Mouse (Mus musculus): ENCODE data around the gene Nfyb. TPM values are rescaled to one million over a fixed set of nuclear protein-coding genes. Genes with fewer than 3 reads are reported as not detected.

The Nfyb gene
- polyA plus RNA-seq, 1 experiment from 2014 or later, result 37.6 TPM

- Histone ChIP-seq H3K4me3 (replicated peaks; ENCODE audit: low read depth, low read length) (peak overlapping the region; percentile 93), H3K9me3 (replicated peaks; ENCODE audit: low read length) (no peaks in the 10 kb centered on the region), H3K9ac (ENCODE audit: low read depth, low read length) (peak overlapping the region; percentile 74), H3K36me3 (ENCODE audit: insufficient read depth, low read length) (no peaks in the 10 kb centered on the region), H3K4me1 (replicated peaks; ENCODE audit: insufficient read depth, low read length) (no peaks in the 10 kb centered on the region), H3K4me2 (ENCODE audit: low read length) (peak overlapping the region; percentile 77), H3K27me3 (ENCODE audit: insufficient read depth, low read length) (no peaks in the 10 kb centered on the region), H3K27ac (0 out of 2 replicates have a peak overlapping the region, but pooled peaks have one; percentile 27)
- no peak; the same call in 1 of the 2 replicates for TF ChIP-seq CTCF (IDR thresholded peaks at IDR 0.05; ENCODE audit: low read depth)
- ATAC-seq (replicated peaks; ENCODE audit: low FRiP score, low read depth), result peak; percentile 95
- WGBS, result 1% methylated on average over 41 of the region's 42 CpGs
- DNase-seq (ENCODE audit: low spot score), result peak; percentile 89
Measured at GRCm38 (mm10) chr10:82698712-82699261, 65.2 kb downstream of the Nfyb start.

Other genes starting within 250 kb of the Nfyb start
- gene 1190007I07Rik, start 140.9 kb downstream of the Nfyb start, polyA plus RNA-seq (2015; fragmentation: Nextera tagmentation; extraction: Ambion mirVana), result 61.0 and 63.7 TPM in 2 replicates
- 94.4 and 104 TPM in 2 replicates for gene Tdg, start 134.3 kb downstream of the Nfyb start, polyA plus RNA-seq (2015; fragmentation: Nextera tagmentation; extraction: Ambion mirVana)
- 1.5 and 2.0 TPM in 2 replicates for gene Glt8d2, start 73.5 kb downstream of the Nfyb start, polyA plus RNA-seq (2015; fragmentation: Nextera tagmentation; extraction: Ambion mirVana)
- gene Hcfc2, start 68.0 kb downstream of the Nfyb start, polyA plus RNA-seq (2015; fragmentation: Nextera tagmentation; extraction: Ambion mirVana), result 24.5 and 26.4 TPM in 2 replicates
- 70.9 and 73.8 TPM in 2 replicates for gene Txnrd1, start 69.8 kb upstream of the Nfyb start, polyA plus RNA-seq (2015; fragmentation: Nextera tagmentation; extraction: Ambion mirVana)
- 0.14 and 0.20 TPM in 2 replicates for gene Eid3, start 102.5 kb upstream of the Nfyb start, polyA plus RNA-seq (2015; fragmentation: Nextera tagmentation; extraction: Ambion mirVana)
- gene Chst11, start 221.4 kb upstream of the Nfyb start, polyA plus RNA-seq (2015; fragmentation: Nextera tagmentation; extraction: Ambion mirVana), result 2.7 and 2.9 TPM in 2 replicates

All from kidney, postnatal 0 days (tissue).